Mouse (Mus musculus) cerebellum, postnatal 36 days (tissue): Measurements from ENCODE around the gene Ralgps1.
A peak's percentile ranks its signal among the peaks of the same experiment; 100 is the strongest.

Source experiments
- DNase-seq, 2 experiments: peaks; one replicate each; pipeline ENCODE4 v3.0.0; 2021 to 2022; ENCODE audit warnings: mixed read lengths in 2 of 2

Gene Ralgps1

GRCm38 (mm10) chr2:33173126-33173525 is 198.2 kb downstream of the Ralgps1 start:
- no peak for DNase-seq

- DNase-seq: no peak
Observed at GRCm38 (mm10) chr2:33170777-33171565, 200.3 kb downstream of the Ralgps1 start.

- DNase-seq: no peak
Observed at GRCm38 (mm10) chr2:33169445-33169844, 201.8 kb downstream of the Ralgps1 start.

- no peak for DNase-seq
Observed at GRCm38 (mm10) chr2:33167060-33167459, 204.2 kb downstream of the Ralgps1 start.

GRCm38 (mm10) chr2:33165710-33166374 is 205.4 kb downstream of the Ralgps1 start:
- DNase-seq: no peak

- no peak for DNase-seq
Observed at GRCm38 (mm10) chr2:33165229-33165628, 206.1 kb downstream of the Ralgps1 start.

- DNase-seq: peak; percentile 65 to 68
Observed at GRCm38 (mm10) chr2:33164646-33165045, 206.6 kb downstream of the Ralgps1 start.

GRCm38 (mm10) chr2:33162126-33162525 is 209.2 kb downstream of the Ralgps1 start:
- DNase-seq: no peak

- DNase-seq: no peak
Observed at GRCm38 (mm10) chr2:33160326-33160973, 210.8 kb downstream of the Ralgps1 start.

GRCm38 (mm10) chr2:33159593-33159992 is 211.7 kb downstream of the Ralgps1 start:
- DNase-seq: no peak

GRCm38 (mm10) chr2:33158895-33159294 is 212.4 kb downstream of the Ralgps1 start:
- no peak for DNase-seq

GRCm38 (mm10) chr2:33156283-33156781 is 215.0 kb downstream of the Ralgps1 start:
- no peak for DNase-seq

- DNase-seq: peak; percentile 84 to 90
Observed at GRCm38 (mm10) chr2:33154751-33155372, 216.4 kb downstream of the Ralgps1 start.

GRCm38 (mm10) chr2:33146994-33147393 is 224.3 kb downstream of the Ralgps1 start:
- no peak for DNase-seq

GRCm38 (mm10) chr2:33143292-33143691 is 228.0 kb downstream of the Ralgps1 start:
- no peak for DNase-seq

GRCm38 (mm10) chr2:33138491-33138890 is 232.8 kb downstream of the Ralgps1 start:
- DNase-seq: no peak

GRCm38 (mm10) chr2:33137731-33138130 is 233.6 kb downstream of the Ralgps1 start:
- DNase-seq: no peak

- DNase-seq: peak; percentile 73 to 76
Observed at GRCm38 (mm10) chr2:33137244-33137643, 234.0 kb downstream of the Ralgps1 start.

GRCm38 (mm10) chr2:33136366-33136765 is 234.9 kb downstream of the Ralgps1 start:
- DNase-seq: no peak

GRCm38 (mm10) chr2:33134766-33135490 is 236.4 kb downstream of the Ralgps1 start:
- no peak for DNase-seq

GRCm38 (mm10) chr2:33132306-33132705 is 239.0 kb downstream of the Ralgps1 start:
- DNase-seq: no peak

- DNase-seq: peak; percentile 55 to 61
Observed at GRCm38 (mm10) chr2:33131500-33132092, 239.7 kb downstream of the Ralgps1 start, which contains the start of gene Garnl3. Gene Garnl3 (minus strand): TSS chr2:33131654.
